Mouse (Mus musculus): ENCODE data around the gene Zhx3.

The Zhx3 gene

GRCm38 (mm10) chr2:160725877-160726864, 146.6 kb downstream of the Zhx3 start:
- no peak for DNase-seq

- no peak for DNase-seq
These were observed 148.3 kb downstream of the Zhx3 start for GRCm38 (mm10) chr2:160724536-160724935.

GRCm38 (mm10) chr2:160723613-160724375, 149.0 kb downstream of the Zhx3 start:
- no peak for DNase-seq

GRCm38 (mm10) chr2:160722714-160723113, 150.1 kb downstream of the Zhx3 start:
- DNase-seq, result no peak

GRCm38 (mm10) chr2:160718811-160719210, 154.0 kb downstream of the Zhx3 start:
- no peak for DNase-seq

- DNase-seq, result peak; percentile 68
These were observed 155.5 kb downstream of the Zhx3 start for GRCm38 (mm10) chr2:160717269-160717668.

GRCm38 (mm10) chr2:160715463-160716030, 157.3 kb downstream of the Zhx3 start:
- no peak for DNase-seq

GRCm38 (mm10) chr2:160707673-160708072, 165.1 kb downstream of the Zhx3 start:
- DNase-seq, result no peak

GRCm38 (mm10) chr2:160702824-160703223, 170.0 kb downstream of the Zhx3 start:
- no peak for DNase-seq

- DNase-seq, result no peak
These were observed 171.2 kb downstream of the Zhx3 start for GRCm38 (mm10) chr2:160701603-160702002.

GRCm38 (mm10) chr2:160700271-160700670, 172.5 kb downstream of the Zhx3 start:
- peak; percentile 56 for DNase-seq

Data from kidney, postnatal 10 days (tissue).